Mouse (Mus musculus): ENCODE measurements around the gene Hist1h2bk. TPM values are rescaled to one million over a fixed set of nuclear protein-coding genes. Genes with fewer than 3 reads are reported as not detected.

The Hist1h2bk gene
- polyA plus RNA-seq (2014; fragmentation: Illumina TruSeq; extraction: RNeasy Lipid Tissue Mini Kit (QIAGEN cat#74804); ENCODE audit: low read depth, low replicate concordance) = not detected

GRCm38 (mm10) chr13:22035267-22036148 is at the start of gene Hist1h2bk, which contains the start of gene Hist1h2ah:
TSS of gene Hist1h2bk (plus strand) at chr13:22035870.
TSS of gene Hist1h2ah (minus strand) at chr13:22035568.

GRCm38 (mm10) chr13:22009642-22010041 is 26.0 kb upstream of the Hist1h2bk start, which contains the start of gene Prss16:
TSS of gene Prss16 (minus strand) at chr13:22009742.

GRCm38 (mm10) chr13:22041142-22041536 is 5.5 kb downstream of the Hist1h2bk start, which contains the start of gene Hist1h4i:
TSS of gene Hist1h4i (minus strand) at chr13:22041362.

GRCm38 (mm10) chr13:22042568-22043502 is 7.2 kb downstream of the Hist1h2bk start, which contains the start of the genes Hist1h2ag and Hist1h2bj:
TSS of gene Hist1h2ag (minus strand) at chr13:22042944.
TSS of gene Hist1h2bj (plus strand) at chr13:22043214.

GRCm38 (mm10) chr13:22084140-22084539 is 48.5 kb downstream of the Hist1h2bk start, which contains the start of gene Vmn1r188:
TSS of gene Vmn1r188 (plus strand) at chr13:22084440.

Other genes starting within 250 kb of the Hist1h2bk start
- gene Hist1h2an, start 248.7 kb upstream of the Hist1h2bk start, polyA plus RNA-seq (2014; fragmentation: Illumina TruSeq; extraction: RNeasy Lipid Tissue Mini Kit (QIAGEN cat#74804); ENCODE audit: low read depth, low replicate concordance) = not detected
- gene Hist1h2bp, start 248.4 kb upstream of the Hist1h2bk start, polyA plus RNA-seq (2014; fragmentation: Illumina TruSeq; extraction: RNeasy Lipid Tissue Mini Kit (QIAGEN cat#74804); ENCODE audit: low read depth, low replicate concordance) = not detected
- 1.1 TPM for gene Hist1h2bq, start 225.7 kb upstream of the Hist1h2bk start, polyA plus RNA-seq (2014; fragmentation: Illumina TruSeq; extraction: RNeasy Lipid Tissue Mini Kit (QIAGEN cat#74804); ENCODE audit: low read depth, low replicate concordance)
- not detected for gene Hist1h2ao, start 225.4 kb upstream of the Hist1h2bk start, polyA plus RNA-seq (2014; fragmentation: Illumina TruSeq; extraction: RNeasy Lipid Tissue Mini Kit (QIAGEN cat#74804); ENCODE audit: low read depth, low replicate concordance)
- not detected for gene Hist1h4m, start 224.1 kb upstream of the Hist1h2bk start, polyA plus RNA-seq (2014; fragmentation: Illumina TruSeq; extraction: RNeasy Lipid Tissue Mini Kit (QIAGEN cat#74804); ENCODE audit: low read depth, low replicate concordance)
- not detected for gene Hist1h4n, start 203.7 kb upstream of the Hist1h2bk start, polyA plus RNA-seq (2014; fragmentation: Illumina TruSeq; extraction: RNeasy Lipid Tissue Mini Kit (QIAGEN cat#74804); ENCODE audit: low read depth, low replicate concordance)
- not detected for gene Hist1h2ap, start 202.4 kb upstream of the Hist1h2bk start, polyA plus RNA-seq (2014; fragmentation: Illumina TruSeq; extraction: RNeasy Lipid Tissue Mini Kit (QIAGEN cat#74804); ENCODE audit: low read depth, low replicate concordance)
- 5.3 TPM for gene Hist1h2br, start 202.1 kb upstream of the Hist1h2bk start, polyA plus RNA-seq (2014; fragmentation: Illumina TruSeq; extraction: RNeasy Lipid Tissue Mini Kit (QIAGEN cat#74804); ENCODE audit: low read depth, low replicate concordance)
- 1.9 TPM for gene Zfp184, start 90.8 kb upstream of the Hist1h2bk start, polyA plus RNA-seq (2014; fragmentation: Illumina TruSeq; extraction: RNeasy Lipid Tissue Mini Kit (QIAGEN cat#74804); ENCODE audit: low read depth, low replicate concordance)
- gene Pom121l2, start 54.7 kb upstream of the Hist1h2bk start, polyA plus RNA-seq (2014; fragmentation: Illumina TruSeq; extraction: RNeasy Lipid Tissue Mini Kit (QIAGEN cat#74804); ENCODE audit: low read depth, low replicate concordance) = not detected
- gene Prss16, start 26.1 kb upstream of the Hist1h2bk start, polyA plus RNA-seq (2014; fragmentation: Illumina TruSeq; extraction: RNeasy Lipid Tissue Mini Kit (QIAGEN cat#74804); ENCODE audit: low read depth, low replicate concordance) = 1.4 TPM
- not detected for gene Hist1h2ah, start 302 bp upstream of the Hist1h2bk start, polyA plus RNA-seq (2014; fragmentation: Illumina TruSeq; extraction: RNeasy Lipid Tissue Mini Kit (QIAGEN cat#74804); ENCODE audit: low read depth, low replicate concordance)
- 6.7 TPM for gene Hist1h4i, start 5.5 kb downstream of the Hist1h2bk start, polyA plus RNA-seq (2014; fragmentation: Illumina TruSeq; extraction: RNeasy Lipid Tissue Mini Kit (QIAGEN cat#74804); ENCODE audit: low read depth, low replicate concordance)
- not detected for gene Hist1h2ag, start 7.1 kb downstream of the Hist1h2bk start, polyA plus RNA-seq (2014; fragmentation: Illumina TruSeq; extraction: RNeasy Lipid Tissue Mini Kit (QIAGEN cat#74804); ENCODE audit: low read depth, low replicate concordance)
- not detected for gene Hist1h2bj, start 7.3 kb downstream of the Hist1h2bk start, polyA plus RNA-seq (2014; fragmentation: Illumina TruSeq; extraction: RNeasy Lipid Tissue Mini Kit (QIAGEN cat#74804); ENCODE audit: low read depth, low replicate concordance)
- gene Vmn1r188, start 48.6 kb downstream of the Hist1h2bk start, polyA plus RNA-seq (2014; fragmentation: Illumina TruSeq; extraction: RNeasy Lipid Tissue Mini Kit (QIAGEN cat#74804); ENCODE audit: low read depth, low replicate concordance) = not detected
- not detected for gene Vmn1r189, start 70.0 kb downstream of the Hist1h2bk start, polyA plus RNA-seq (2014; fragmentation: Illumina TruSeq; extraction: RNeasy Lipid Tissue Mini Kit (QIAGEN cat#74804); ENCODE audit: low read depth, low replicate concordance)
- not detected for gene Vmn1r191, start 148.1 kb downstream of the Hist1h2bk start, polyA plus RNA-seq (2014; fragmentation: Illumina TruSeq; extraction: RNeasy Lipid Tissue Mini Kit (QIAGEN cat#74804); ENCODE audit: low read depth, low replicate concordance)
- gene Vmn1r192, start 155.3 kb downstream of the Hist1h2bk start, polyA plus RNA-seq (2014; fragmentation: Illumina TruSeq; extraction: RNeasy Lipid Tissue Mini Kit (QIAGEN cat#74804); ENCODE audit: low read depth, low replicate concordance) = not detected
- not detected for gene Vmn1r193, start 187.3 kb downstream of the Hist1h2bk start, polyA plus RNA-seq (2014; fragmentation: Illumina TruSeq; extraction: RNeasy Lipid Tissue Mini Kit (QIAGEN cat#74804); ENCODE audit: low read depth, low replicate concordance)
- gene Vmn1r194, start 208.3 kb downstream of the Hist1h2bk start, polyA plus RNA-seq (2014; fragmentation: Illumina TruSeq; extraction: RNeasy Lipid Tissue Mini Kit (QIAGEN cat#74804); ENCODE audit: low read depth, low replicate concordance) = not detected
- gene Vmn1r195, start 234.7 kb downstream of the Hist1h2bk start, polyA plus RNA-seq (2014; fragmentation: Illumina TruSeq; extraction: RNeasy Lipid Tissue Mini Kit (QIAGEN cat#74804); ENCODE audit: low read depth, low replicate concordance) = not detected